Mouse (Mus musculus) embryonic fibroblast, embryonic 13.5 days (primary cell): ENCODE results near the gene Gtf2i.

Source experiments
- CTCF ChIP-seq: IDR thresholded peaks from 2 replicates; pipeline ENCODE4 v1.5.1; 2011; ENCODE audit warnings: mild to moderate bottlenecking, control low read depth, low read length, moderate library complexity, borderline replicate concordance; ENCODE audit not compliant: insufficient read depth
- POLR2A ChIP-seq: IDR thresholded peaks from 2 replicates; pipeline ENCODE4 v1.6.1; 2011; ENCODE audit warnings: low read depth, mild to moderate bottlenecking, control low read depth, low read length, moderate library complexity

DNA sequence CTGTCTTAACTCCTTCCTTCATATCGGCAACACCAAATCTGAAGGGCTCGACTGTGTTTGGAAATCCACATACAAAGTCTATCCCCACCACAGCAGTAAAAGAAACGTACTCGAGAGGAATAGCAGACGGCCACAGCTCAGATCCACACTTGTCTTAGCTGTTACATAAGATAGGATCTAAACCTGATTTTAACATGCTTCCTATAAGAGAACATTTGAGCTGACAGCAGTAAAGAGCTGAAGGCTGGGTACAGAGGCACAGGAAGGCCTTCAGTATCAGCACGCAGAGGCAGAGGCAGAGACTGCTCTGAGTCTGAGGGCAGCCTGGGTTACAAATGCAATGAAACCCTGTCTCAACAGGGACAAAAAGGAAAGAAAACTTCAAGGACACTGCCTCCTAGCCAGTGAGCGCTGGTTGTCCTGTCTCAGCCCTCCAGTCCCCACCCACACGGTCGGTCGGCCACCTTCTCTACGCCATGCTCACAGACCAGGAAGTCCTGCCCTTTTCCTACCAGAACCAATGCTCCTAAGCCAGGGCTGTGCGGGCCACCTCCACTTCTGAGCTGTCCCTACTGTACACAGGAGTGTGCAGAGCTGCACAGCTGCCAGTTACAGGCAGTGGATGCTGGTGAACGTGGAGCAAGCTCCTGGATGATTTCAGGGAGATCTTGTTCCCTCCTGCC is 57.1 kb downstream of the Gtf2i start:
- TF ChIP-seq POLR2A (no peak), CTCF (no peak)
